Mouse (Mus musculus) midbrain, embryonic 11.5 days (tissue): Measurements from ENCODE around the gene Cpt1c. TPM values are rescaled to one million over a fixed set of nuclear protein-coding genes. Genes with fewer than 3 reads are reported as not detected.

ENCODE experiments used
- ATAC-seq: fragments of 200-750 bp; cut with Nextera tagmentation; 2 replicates; pipeline ENCODE4 v1.8.0; 2017; ENCODE audit warnings: moderate TSS enrichment, moderate library complexity; ENCODE audit not compliant: low FRiP score
- DNase-seq: peaks from one replicate; pipeline ENCODE4 v3.0.0; 2015; ENCODE audit warnings: low spot score; ENCODE audit errors: missing footprints
- H3K27ac ChIP-seq: fragments of 300-500 bp; sonication (generic); 2 replicates; pipeline ENCODE4 v1.5.1; 2014; ENCODE audit warnings: low read depth, low read length
- H3K27me3 ChIP-seq: fragments of 300-500 bp; sonication (generic); 2 replicates; pipeline ENCODE4 v1.6.1; 2014; ENCODE audit warnings: mild to moderate bottlenecking, low read length, moderate library complexity, mixed read lengths; ENCODE audit not compliant: control insufficient read depth, insufficient read depth
- H3K36me3 ChIP-seq: fragments of 300-500 bp; sonication (generic); 2 replicates; pipeline ENCODE4 v1.6.1; 2014; ENCODE audit warnings: mild to moderate bottlenecking, low read length, moderate library complexity, mixed read lengths; ENCODE audit not compliant: control insufficient read depth, insufficient read depth
- H3K4me1 ChIP-seq: fragments of 300-500 bp; sonication (generic); 2 replicates; pipeline ENCODE4 v1.6.1; 2014; ENCODE audit warnings: low read length; ENCODE audit not compliant: control insufficient read depth, insufficient read depth
- H3K4me2 ChIP-seq: fragments of 300-500 bp; sonication (generic); 2 replicates; pipeline ENCODE4 v1.6.1; 2014; ENCODE audit warnings: mild to moderate bottlenecking, moderate library complexity
- H3K4me3 ChIP-seq: fragments of 300-500 bp; sonication (generic); 2 replicates; pipeline ENCODE4 v1.5.1; 2014; ENCODE audit warnings: low read depth, low read length
- H3K9ac ChIP-seq: fragments of 300-500 bp; sonication (generic); 2 replicates; pipeline ENCODE4 v1.6.1; 2014; ENCODE audit warnings: low read length
- H3K9me3 ChIP-seq: fragments of 300-500 bp; sonication (generic); 2 replicates; pipeline ENCODE4 v1.6.1; 2016; ENCODE audit warnings: low read length; ENCODE audit not compliant: control insufficient read depth
- WGBS: fragments of 180-500 bp; shearing (Covaris S2); extraction: QIAGEN DNeasy Blood & Tissue Kit; methylation state at CpG from one replicate; pipeline ENCODE4 v1.1.7; 2014; 5-methylcytosine and 5-hydroxymethylcytosine counted together
- polyA plus RNA-seq: library from polyadenylated mRNA; unstranded; fragments of >200 nt; fragmentation: Nextera tagmentation; extraction: Ambion mirVana; gene quantifications from 2 replicates; pipeline ENCODE4 v1.2.1, GENCODE M21; 2014

The Cpt1c gene
- polyA plus RNA-seq, 1 experiment from 2014 or later = 21.8 TPM

GRCm38 (mm10) chr7:45004546-45004945 is 29.9 kb upstream of the Cpt1c start:
- 85% methylated on average over 3 of the region's 3 CpGs for WGBS

GRCm38 (mm10) chr7:45002440-45002839 is 27.8 kb upstream of the Cpt1c start:
- peaks cover 51% of the 10 kb centered on the region for H3K36me3 ChIP-seq
- WGBS = 87% methylated on average over 7 of the region's 7 CpGs
- H3K4me3 ChIP-seq = no peak overlapping the region
- DNase-seq (no peak), ATAC-seq (no peak)
- H3K9me3 ChIP-seq = no peaks in the 10 kb centered on the region
- H3K27me3 ChIP-seq = no peaks in the 10 kb centered on the region
- no peak overlapping the region for H3K27ac ChIP-seq
- H3K4me1 ChIP-seq = peaks cover 14% of the 10 kb centered on the region
- H3K9ac ChIP-seq = no peak overlapping the region
- no peak overlapping the region for H3K4me2 ChIP-seq

More at GRCm38 (mm10) chr7:45004546-45004945, 29.9 kb upstream of the Cpt1c start:
- peaks cover under 1% of the 10 kb centered on the region; the same call in 1 of the 2 replicates for H3K4me1 ChIP-seq
- H3K4me3 ChIP-seq = no peak overlapping the region
- no peak overlapping the region for H3K4me2 ChIP-seq
- ATAC-seq = no peak
- DNase-seq = no peak
- no peak overlapping the region for H3K27ac ChIP-seq
- peaks cover 61% of the 10 kb centered on the region for H3K36me3 ChIP-seq
- no peaks in the 10 kb centered on the region for H3K9me3 ChIP-seq
- H3K9ac ChIP-seq = no peak overlapping the region
- H3K27me3 ChIP-seq = no peaks in the 10 kb centered on the region

GRCm38 (mm10) chr7:45000539-45001114 is 26.0 kb upstream of the Cpt1c start:
- DNase-seq = no peak
- no peak for ATAC-seq
- 87% methylated on average over 21 of the region's 21 CpGs for WGBS

GRCm38 (mm10) chr7:44999753-45000152 is 25.1 kb upstream of the Cpt1c start:
- no peaks in the 10 kb centered on the region for H3K27me3 ChIP-seq
- peaks cover 25% of the 10 kb centered on the region for H3K4me1 ChIP-seq
- DNase-seq (no peak), ATAC-seq (no peak)
- H3K9me3 ChIP-seq = no peaks in the 10 kb centered on the region
- H3K36me3 ChIP-seq = peaks cover 33% of the 10 kb centered on the region; the same call in 1 of the 2 replicates
- no peak overlapping the region for H3K4me3 ChIP-seq
- H3K27ac ChIP-seq = no peak overlapping the region
- WGBS = 87% methylated on average over 11 of the region's 11 CpGs
- H3K9ac ChIP-seq = no peak overlapping the region
- no peak overlapping the region for H3K4me2 ChIP-seq

More at GRCm38 (mm10) chr7:45000539-45001114, 26.0 kb upstream of the Cpt1c start:
- Histone ChIP-seq H3K4me1 (peaks cover 23% of the 10 kb centered on the region), H3K27me3 (no peaks in the 10 kb centered on the region), H3K9ac (no peak overlapping the region), H3K9me3 (no peaks in the 10 kb centered on the region), H3K4me3 (no peak overlapping the region), H3K36me3 (peaks cover 37% of the 10 kb centered on the region), H3K27ac (no peak overlapping the region), H3K4me2 (no peak overlapping the region)

- DNase-seq = peak; percentile 93
- no peaks in the 10 kb centered on the region for H3K9me3 ChIP-seq
- WGBS = 3% methylated on average over 18 of the region's 18 CpGs
Measured at GRCm38 (mm10) chr7:44998501-44998955, 23.9 kb upstream of the Cpt1c start, which contains the start of gene Bcl2l12. Bcl2l12 (minus strand) TSS chr7:44998712.

GRCm38 (mm10) chr7:44997940-44998428 is 23.3 kb upstream of the Cpt1c start:
- peak overlapping the region; percentile 82 for H3K4me2 ChIP-seq
- peak overlapping the region; percentile 77 for H3K9ac ChIP-seq
- DNase-seq (no peak), ATAC-seq (peak; percentile 8; the same call in 1 of the 2 replicates)
- H3K27me3 ChIP-seq = no peaks in the 10 kb centered on the region
- peak overlapping the region; percentile 64 for H3K4me3 ChIP-seq
- peak overlapping the region; percentile 41; the same call in 1 of the 2 replicates for H3K27ac ChIP-seq
- peaks cover 26% of the 10 kb centered on the region; the same call in 1 of the 2 replicates for H3K36me3 ChIP-seq
- H3K9me3 ChIP-seq = no peaks in the 10 kb centered on the region
- H3K4me1 ChIP-seq = peaks cover 25% of the 10 kb centered on the region
- 3% methylated on average over 15 of the region's 15 CpGs for WGBS

More at GRCm38 (mm10) chr7:44998501-44998955, 23.9 kb upstream of the Cpt1c start, which contains the start of gene Bcl2l12:
- H3K27ac ChIP-seq = peak within 1 kb of the TSS; percentile 41; the same call in 1 of the 2 replicates
- H3K4me3 ChIP-seq = peak within 1 kb of the TSS; percentile 64
- ATAC-seq = peak; percentile 9; the same call in 1 of the 2 replicates
- H3K4me1 ChIP-seq = peaks cover 25% of the 10 kb centered on the region
- no peaks in the 10 kb centered on the region for H3K27me3 ChIP-seq
- H3K36me3 ChIP-seq = peaks cover 32% of the 10 kb centered on the region; the same call in 1 of the 2 replicates
- H3K4me2 ChIP-seq = peak within 1 kb of the TSS; percentile 82
- peak within 1 kb of the TSS; percentile 77 for H3K9ac ChIP-seq

- ATAC-seq = peak; percentile 89
- under 1% methylated on average over 43 of the region's 43 CpGs for WGBS
- peak within 1 kb of the TSS; percentile 64 for H3K4me3 ChIP-seq
- peak within 1 kb of the TSS; percentile 82 for H3K4me2 ChIP-seq
- no peaks in the 10 kb centered on the region for H3K27me3 ChIP-seq
- peak within 1 kb of the TSS; percentile 77 for H3K9ac ChIP-seq
- no peaks in the 10 kb centered on the region for H3K9me3 ChIP-seq
- DNase-seq = peak; percentile 99
- peak within 1 kb of the TSS; percentile 41 for H3K27ac ChIP-seq
- peaks cover 26% of the 10 kb centered on the region; the same call in 1 of the 2 replicates for H3K36me3 ChIP-seq
- H3K4me1 ChIP-seq = peaks cover 25% of the 10 kb centered on the region
Measured at GRCm38 (mm10) chr7:44997231-44997939, 22.7 kb upstream of the Cpt1c start, which contains the start of gene Irf3. Irf3 (plus strand) TSS chr7:44997648.

GRCm38 (mm10) chr7:44996672-44997071 is 22.0 kb upstream of the Cpt1c start:
- Histone ChIP-seq H3K4me3 (peak overlapping the region; percentile 64), H3K27ac (peak overlapping the region; percentile 4; the same call in 1 of the 2 replicates), H3K36me3 (peaks cover 19% of the 10 kb centered on the region; the same call in 1 of the 2 replicates), H3K27me3 (no peaks in the 10 kb centered on the region), H3K9ac (peak overlapping the region; percentile 77), H3K4me2 (peak overlapping the region; percentile 82), H3K4me1 (peaks cover 25% of the 10 kb centered on the region), H3K9me3 (no peaks in the 10 kb centered on the region)
- peak; percentile 87 for DNase-seq
- 21% methylated on average over 10 of the region's 10 CpGs for WGBS
- no peak for ATAC-seq
